Comparison of ENCODE assay signal across 8 mouse cellular contexts in genomic region chr14:62492196-62492850, GRCm38 (mm10). TPM values are rescaled to one million over a fixed set of nuclear protein-coding genes. Genes with fewer than 3 reads are reported as not detected.
DNase-seq lines count a peak whose midpoint lies in the region; ATAC-seq lines count a peak whose summit lies in the region.

No protein-coding gene starts in this region.

- ATAC-seq in hindbrain, embryonic 15.5 days (ENCODE audit: low FRiP score, low read depth): peak; percentile 89
- ATAC-seq in megakaryocyte, adult 5-6 weeks (ENCODE audit: poor library complexity, severe bottlenecking): no peak

- H3K27me3 ChIP-seq in hindbrain, embryonic 15.5 days: no peaks in the 10 kb centered on the region

- peak; percentile 84 for DNase-seq in NIH3T3 (ENCODE audit: low read depth)
- DNase-seq in cerebellum, adult 9-10 months: peak; percentile 87
- peak; percentile 61 to 72 for DNase-seq in frontal cortex, postnatal 10 days (ENCODE audit: low spot score in 2 of 2)
- DNase-seq in layer of hippocampus, postnatal 36 days: peak; percentile 66 to 68
- DNase-seq in mesoderm, embryonic 11.5 days (ENCODE audit: low read depth, low spot score): peak; percentile 87
- peak; percentile 76 for DNase-seq in right cerebral cortex, postnatal 4 days

- no peak overlapping the region for H3K27ac ChIP-seq in hindbrain, embryonic 15.5 days (replicated peaks)

- H3K9ac ChIP-seq in hindbrain, embryonic 15.5 days: no peak overlapping the region

- H3K4me2 ChIP-seq in hindbrain, embryonic 15.5 days: 0 out of 2 replicates have a peak overlapping the region, but pooled peaks have one; percentile 14

- WGBS in hindbrain, embryonic 15.5 days: 36% methylated on average over 16 of the region's 16 CpGs

- no peaks in the 10 kb centered on the region; the same call in 1 of the 2 replicates for H3K4me1 ChIP-seq in hindbrain, embryonic 15.5 days (replicated peaks)

- no peaks in the 10 kb centered on the region for H3K36me3 ChIP-seq in hindbrain, embryonic 15.5 days

- H3K4me3 ChIP-seq in hindbrain, embryonic 15.5 days: no peak overlapping the region

- no peaks in the 10 kb centered on the region for H3K9me3 ChIP-seq in hindbrain, embryonic 15.5 days

RNA-seq across cellular contexts. Expression of gene Gucy1b2, which starts 36.2 kb away (rescaled TPM):
- polyA plus RNA-seq in hindbrain, embryonic 15.5 days (2015; fragmentation: Nextera tagmentation; extraction: Ambion mirVana): 0.67 and 1.3 TPM in 2 replicates
- under 1 TPM; 0.38 to 0.55 TPM for total RNA-seq in layer of hippocampus, postnatal 36 days (2021)
- total RNA-seq in megakaryocyte, adult 5-6 weeks (2015): not detected in 2 replicates
- not detected in 2 replicates for total RNA-seq in megakaryocyte, adult 5-6 weeks (2017)
